Mouse (Mus musculus): ENCODE measurements around the gene Tmem209. TPM values are rescaled to one million over a fixed set of nuclear protein-coding genes. Genes with fewer than 3 reads are reported as not detected.

Gene Tmem209
- total and polyA plus RNA-seq, 2 experiments from 2014 or later, result 13.1 to 36.9 TPM

DNA sequence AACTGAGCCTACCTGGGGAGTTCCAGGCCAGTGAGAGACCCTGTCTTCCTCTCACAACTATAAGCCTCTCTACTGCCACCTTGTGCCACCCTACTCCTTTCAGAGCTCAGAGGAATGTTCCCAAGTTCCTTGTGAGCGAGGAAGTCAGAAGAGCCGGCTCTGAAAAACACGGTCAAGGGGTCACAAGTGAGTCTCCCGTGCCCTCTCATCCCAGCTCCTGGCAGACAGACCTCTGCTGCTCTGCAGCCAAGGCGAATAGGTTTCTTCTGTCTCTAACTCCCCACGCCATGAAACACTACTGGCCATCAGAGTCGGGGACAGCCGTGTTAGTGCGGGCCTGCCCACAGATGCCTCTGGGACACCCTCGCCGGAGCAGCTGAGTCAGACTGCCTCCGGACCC, 40.9 kb downstream of the Tmem209 start:
- peak; percentile 56 for TF ChIP-seq CTCF (IDR thresholded peaks at IDR 0.05; ENCODE audit: low read depth)
- TF ChIP-seq EP300 (IDR thresholded peaks at IDR 0.05; ENCODE audit: low read depth), result no peak
- peak; percentile 75 for DNase-seq (ENCODE audit: low spot score)
- no peaks in the 10 kb centered on the region for H3K9me3 ChIP-seq (replicated peaks; ENCODE audit: control insufficient read depth, low read length)
- no peak overlapping the region for H3K4me3 ChIP-seq (ENCODE audit: low read depth, low read length)
- H3K36me3 ChIP-seq (replicated peaks; ENCODE audit: control insufficient read depth, insufficient read depth, low read length), result no peaks in the 10 kb centered on the region
- 0 out of 2 replicates have a peak, but pooled peaks cover 6% of the 10 kb centered on the region for H3K4me1 ChIP-seq (ENCODE audit: control insufficient read depth, insufficient read depth)
- no peaks in the 10 kb centered on the region for H3K27me3 ChIP-seq (ENCODE audit: control insufficient read depth, insufficient read depth, low read length)
- ATAC-seq (ENCODE audit: insufficient read depth, low read depth), result no peak; the same call in 1 of the 2 replicates
- peak overlapping the region; percentile 32; the same call in 1 of the 2 replicates for H3K4me2 ChIP-seq (ENCODE audit: low read depth, low read length)
- 51% methylated on average over 12 of the region's 12 CpGs for WGBS
- no peak overlapping the region for H3K27ac ChIP-seq (ENCODE audit: low read depth)
- H3K9ac ChIP-seq (replicated peaks; ENCODE audit: low read depth, low read length), result no peak overlapping the region

DNA sequence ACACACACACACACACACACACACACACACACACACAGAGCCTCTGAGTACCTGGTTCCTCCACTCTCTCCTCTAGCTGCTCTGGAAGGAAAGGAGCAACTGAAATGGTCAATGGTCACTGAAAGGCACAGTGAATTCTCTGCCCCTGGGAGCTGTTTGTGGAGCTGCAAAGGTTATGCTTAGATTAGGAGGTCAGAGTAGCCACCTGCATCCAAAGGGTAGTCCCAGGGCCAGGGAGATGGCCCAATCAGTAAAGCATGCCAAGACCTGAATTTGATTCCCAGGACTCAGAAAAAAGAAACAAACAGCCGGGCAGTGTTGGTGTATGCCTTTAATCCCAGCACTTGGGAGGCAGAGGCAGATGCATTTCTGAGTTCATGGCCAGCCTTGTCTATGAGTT, 41.5 kb downstream of the Tmem209 start:
- no peak overlapping the region for H3K9ac ChIP-seq (replicated peaks; ENCODE audit: low read depth, low read length)
- 0 out of 2 replicates have a peak, but pooled peaks cover 6% of the 10 kb centered on the region for H3K4me1 ChIP-seq (ENCODE audit: control insufficient read depth, insufficient read depth)
- H3K27me3 ChIP-seq (ENCODE audit: control insufficient read depth, insufficient read depth, low read length), result no peaks in the 10 kb centered on the region
- H3K27ac ChIP-seq (ENCODE audit: low read depth), result no peak overlapping the region
- 95% methylated on average over 1 of the region's 1 CpGs for WGBS
- TF ChIP-seq EP300 (IDR thresholded peaks at IDR 0.05; ENCODE audit: low read depth) (no peak), CTCF (IDR thresholded peaks at IDR 0.05; ENCODE audit: low read depth) (no peak)
- H3K4me2 ChIP-seq (ENCODE audit: low read depth, low read length), result no peak overlapping the region
- DNase-seq (ENCODE audit: low spot score), result no peak
- no peak overlapping the region for H3K4me3 ChIP-seq (ENCODE audit: low read depth, low read length)
- H3K9me3 ChIP-seq (replicated peaks; ENCODE audit: control insufficient read depth, low read length), result no peaks in the 10 kb centered on the region
- no peak for ATAC-seq (ENCODE audit: insufficient read depth, low read depth)
- no peaks in the 10 kb centered on the region for H3K36me3 ChIP-seq (replicated peaks; ENCODE audit: control insufficient read depth, insufficient read depth, low read length)

DNA sequence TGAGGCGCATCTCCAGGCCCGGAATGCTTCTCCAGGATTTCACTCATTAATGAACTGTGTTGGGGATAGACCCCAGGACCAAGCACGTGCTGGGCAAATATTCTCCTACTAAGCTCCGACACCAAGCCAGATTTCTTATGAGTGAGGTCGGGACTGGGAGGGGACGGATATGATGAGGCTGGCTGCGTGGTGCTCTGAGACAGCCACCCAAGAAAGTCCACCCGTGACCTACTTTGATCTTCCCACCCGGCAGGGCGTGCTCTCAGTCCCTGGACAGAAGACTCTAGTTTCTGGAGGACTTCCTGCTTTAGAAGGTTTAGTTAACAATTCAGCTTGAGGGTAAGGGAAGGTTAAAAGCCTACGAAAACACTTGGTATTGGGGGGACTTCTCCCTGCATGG, 44.0 kb downstream of the Tmem209 start:
- no peak overlapping the region for H3K4me3 ChIP-seq (ENCODE audit: low read depth, low read length)
- no peaks in the 10 kb centered on the region for H3K36me3 ChIP-seq (replicated peaks; ENCODE audit: control insufficient read depth, insufficient read depth, low read length)
- ATAC-seq (ENCODE audit: insufficient read depth, low read depth) (no peak), DNase-seq (ENCODE audit: low spot score) (no peak)
- WGBS, result 87% methylated on average over 11 of the region's 11 CpGs
- no peak overlapping the region for H3K9ac ChIP-seq (replicated peaks; ENCODE audit: low read depth, low read length)
- 0 out of 2 replicates have a peak, but pooled peaks cover under 1% of the 10 kb centered on the region for H3K27me3 ChIP-seq (ENCODE audit: control insufficient read depth, insufficient read depth, low read length)
- H3K9me3 ChIP-seq (replicated peaks; ENCODE audit: control insufficient read depth, low read length), result no peaks in the 10 kb centered on the region
- peaks cover 6% of the 10 kb centered on the region; the same call in 1 of the 2 replicates for H3K4me1 ChIP-seq (ENCODE audit: control insufficient read depth, insufficient read depth)
- no peak overlapping the region for H3K4me2 ChIP-seq (ENCODE audit: low read depth, low read length)
- TF ChIP-seq CTCF (IDR thresholded peaks at IDR 0.05; ENCODE audit: low read depth), result no peak
- TF ChIP-seq EP300 (IDR thresholded peaks at IDR 0.05; ENCODE audit: low read depth), result no peak
- no peak overlapping the region for H3K27ac ChIP-seq (ENCODE audit: low read depth)

DNA sequence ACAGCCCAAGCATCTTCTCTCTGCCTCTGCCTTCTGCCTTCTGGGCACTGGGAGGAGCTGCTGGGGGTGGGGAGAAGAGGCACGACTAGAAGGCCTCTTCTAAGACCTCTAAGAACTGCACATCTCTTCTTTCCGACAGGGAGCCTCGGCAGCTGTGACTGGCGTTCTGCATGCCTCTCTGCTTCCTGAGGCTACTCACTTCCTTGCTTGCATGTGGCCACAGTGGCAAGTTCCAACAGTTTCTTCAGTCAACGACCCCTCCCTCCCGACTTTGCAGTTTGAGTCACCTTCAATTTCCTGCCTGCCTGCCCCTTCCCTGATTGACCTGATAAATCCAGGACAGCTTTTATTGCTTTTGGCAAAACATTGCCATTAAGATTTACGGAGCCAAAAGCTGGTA, 46.8 kb downstream of the Tmem209 start:
- no peak overlapping the region for H3K9ac ChIP-seq (replicated peaks; ENCODE audit: low read depth, low read length)
- no peak for TF ChIP-seq CTCF (IDR thresholded peaks at IDR 0.05; ENCODE audit: low read depth)
- no peak for TF ChIP-seq EP300 (IDR thresholded peaks at IDR 0.05; ENCODE audit: low read depth)
- 0 out of 2 replicates have a peak, but pooled peaks cover 3% of the 10 kb centered on the region for H3K27me3 ChIP-seq (ENCODE audit: control insufficient read depth, insufficient read depth, low read length)
- no peaks in the 10 kb centered on the region for H3K36me3 ChIP-seq (replicated peaks; ENCODE audit: control insufficient read depth, insufficient read depth, low read length)
- peaks cover 12% of the 10 kb centered on the region for H3K4me1 ChIP-seq (ENCODE audit: control insufficient read depth, insufficient read depth)
- DNase-seq (ENCODE audit: low spot score) (no peak), ATAC-seq (ENCODE audit: insufficient read depth, low read depth) (no peak)
- no peak overlapping the region for H3K27ac ChIP-seq (ENCODE audit: low read depth)
- no peaks in the 10 kb centered on the region for H3K9me3 ChIP-seq (replicated peaks; ENCODE audit: control insufficient read depth, low read length)
- H3K4me3 ChIP-seq (ENCODE audit: low read depth, low read length), result no peak overlapping the region
- H3K4me2 ChIP-seq (ENCODE audit: low read depth, low read length), result no peak overlapping the region
- WGBS, result 41% methylated on average over 7 of the region's 7 CpGs

DNA sequence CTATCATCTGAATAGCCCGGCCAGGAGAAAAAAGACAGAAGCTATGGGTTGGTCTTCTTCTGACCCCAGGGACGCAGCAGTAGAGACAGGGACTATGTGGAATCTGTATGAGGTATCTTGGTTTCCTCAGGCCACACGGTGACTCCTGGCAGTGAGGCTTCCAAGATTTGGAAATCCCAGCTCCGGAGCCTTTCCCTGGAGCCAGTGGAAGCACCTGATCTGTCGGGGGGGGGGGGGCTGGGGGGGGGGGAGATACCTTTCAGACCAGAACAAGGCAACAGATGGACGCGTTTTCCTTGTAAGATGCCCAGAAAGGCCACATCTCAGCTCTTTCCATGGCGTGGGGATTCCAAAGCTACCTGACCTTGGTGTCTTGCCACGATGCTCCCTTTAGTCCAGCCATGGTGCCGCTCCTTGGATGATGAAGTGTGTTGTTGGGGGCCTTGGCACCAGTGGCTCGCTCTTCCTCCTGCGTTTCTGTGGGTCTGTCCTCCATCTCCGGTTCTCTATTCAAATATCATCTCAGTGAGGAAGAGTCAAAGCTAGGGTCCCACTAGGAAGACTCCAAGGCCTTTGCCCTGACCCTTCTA, 47.7 kb downstream of the Tmem209 start:
- Histone ChIP-seq H3K4me3 (ENCODE audit: low read depth, low read length) (no peak overlapping the region), H3K9me3 (replicated peaks; ENCODE audit: control insufficient read depth, low read length) (no peaks in the 10 kb centered on the region), H3K36me3 (replicated peaks; ENCODE audit: control insufficient read depth, insufficient read depth, low read length) (no peaks in the 10 kb centered on the region), H3K4me2 (ENCODE audit: low read depth, low read length) (no peak overlapping the region), H3K27me3 (ENCODE audit: control insufficient read depth, insufficient read depth, low read length) (0 out of 2 replicates have a peak, but pooled peaks cover 3% of the 10 kb centered on the region), H3K27ac (ENCODE audit: low read depth) (no peak overlapping the region), H3K4me1 (ENCODE audit: control insufficient read depth, insufficient read depth) (peaks cover 16% of the 10 kb centered on the region), H3K9ac (replicated peaks; ENCODE audit: low read depth, low read length) (no peak overlapping the region)
- no peak for ATAC-seq (ENCODE audit: insufficient read depth, low read depth)
- TF ChIP-seq CTCF (IDR thresholded peaks at IDR 0.05; ENCODE audit: low read depth) (no peak), EP300 (IDR thresholded peaks at IDR 0.05; ENCODE audit: low read depth) (no peak)
- no peak for DNase-seq (ENCODE audit: low spot score)
- WGBS, result 91% methylated on average over 10 of the region's 13 CpGs

Measured in heart, postnatal 0 days (tissue).